Mouse (Mus musculus): Measurements from ENCODE around the gene Sidt2. TPM values are rescaled to one million over a fixed set of nuclear protein-coding genes. Genes with fewer than 3 reads are reported as not detected.
A peak's percentile ranks its signal among the peaks of the same experiment; 100 is the strongest.

The Sidt2 gene
- total RNA-seq, 2 experiments from 2014 or later, result 66.2 to 72.2 TPM

- no peak for TF ChIP-seq CTCF (IDR thresholded peaks at IDR 0.05)
- DNase-seq, result peak; percentile 67
- intact Hi-C loops (cut with DNase I), result no loop called here
- Histone ChIP-seq H3K27ac (peak overlapping the region; percentile 53), H3K4me3 (no peak overlapping the region)
Observed at GRCm38 (mm10) chr9:45961855-45962254, 6.8 kb upstream of the Sidt2 start.

- no peak for TF ChIP-seq CTCF (IDR thresholded peaks at IDR 0.05)
- intact Hi-C loops (cut with DNase I), result no loop called here
- no peak for DNase-seq
- H3K27ac ChIP-seq, result peak overlapping the region; percentile 51
- H3K4me3 ChIP-seq, result no peak overlapping the region
Observed at GRCm38 (mm10) chr9:45959661-45960060, 4.6 kb upstream of the Sidt2 start.

- TF ChIP-seq CTCF (IDR thresholded peaks at IDR 0.05), result no peak
- DNase-seq, result no peak
- peak overlapping the region; percentile 64 for H3K27ac ChIP-seq
- no peak overlapping the region for H3K4me3 ChIP-seq
- intact Hi-C loops (cut with DNase I), result no loop called here
Observed at GRCm38 (mm10) chr9:45958851-45959250, 3.8 kb upstream of the Sidt2 start.

DNA sequence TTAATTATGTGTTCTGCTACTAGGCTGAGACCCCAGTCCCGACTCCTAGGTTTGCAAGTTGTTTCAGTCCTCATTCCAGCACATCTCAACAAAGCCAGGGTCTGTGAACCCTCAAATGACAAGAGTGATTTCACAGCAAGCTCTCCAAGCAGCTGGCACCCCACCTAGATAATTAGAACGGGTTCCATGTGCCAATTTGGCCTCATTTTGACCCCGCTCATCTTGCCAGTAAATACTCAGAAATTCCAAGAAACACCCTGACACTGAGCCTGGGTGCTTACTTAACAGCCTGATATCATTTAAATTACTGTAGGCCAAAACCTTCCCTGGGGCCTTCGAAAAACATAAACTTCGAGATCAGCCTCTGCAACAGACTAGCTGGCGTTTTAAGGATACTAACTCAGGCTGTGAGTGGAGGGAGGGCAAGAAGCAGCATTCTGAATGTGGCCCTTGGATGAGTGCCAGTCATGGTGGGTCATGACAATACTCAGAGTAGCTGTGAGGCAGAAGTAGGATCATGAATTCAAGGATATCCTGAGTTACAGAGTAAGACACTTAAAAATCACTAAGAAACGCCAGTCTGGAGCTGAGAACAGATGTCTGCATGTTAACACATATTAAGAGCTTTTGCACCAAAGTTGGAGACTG is 3.1 kb upstream of the Sidt2 start:
- TF ChIP-seq CTCF (IDR thresholded peaks at IDR 0.05), result no peak
- Histone ChIP-seq H3K4me3 (no peak overlapping the region), H3K27ac (peak overlapping the region; percentile 64)
- intact Hi-C loops (cut with DNase I), result no loop called here
- no peak for DNase-seq

- TF ChIP-seq CTCF (IDR thresholded peaks at IDR 0.05), result no peak
- DNase-seq, result peak; percentile 77
- intact Hi-C loops (cut with DNase I), result loop anchor here (1.0 to 5.0 kb wide), 2 partner anchors 31 to 42 kb away; no protein-coding TSS in a partner anchor
- Histone ChIP-seq H3K4me3 (peak overlapping the region; percentile 77), H3K27ac (peak overlapping the region; percentile 100)
Observed at GRCm38 (mm10) chr9:45954294-45955106, 558 bp downstream of the Sidt2 start.

- TF ChIP-seq CTCF (IDR thresholded peaks at IDR 0.05), result no peak
- peak; percentile 57 for DNase-seq
- intact Hi-C loops (cut with DNase I), result loop anchor here (5.0 kb wide), 1 partner anchor 41 kb away; no protein-coding TSS in a partner anchor
- H3K4me3 ChIP-seq, result peak overlapping the region; percentile 77
- H3K27ac ChIP-seq, result peak overlapping the region; percentile 100
Observed at GRCm38 (mm10) chr9:45953511-45954293, 1.4 kb downstream of the Sidt2 start.

GRCm38 (mm10) chr9:45952890-45953289 is 2.2 kb downstream of the Sidt2 start:
- no peak for TF ChIP-seq CTCF (IDR thresholded peaks at IDR 0.05)
- H3K27ac ChIP-seq, result peak overlapping the region; percentile 100
- DNase-seq, result no peak
- intact Hi-C loops (cut with DNase I), result loop anchor here (5.0 kb wide), 1 partner anchor 41 kb away; no protein-coding TSS in a partner anchor
- H3K4me3 ChIP-seq, result peak overlapping the region; percentile 77

DNA sequence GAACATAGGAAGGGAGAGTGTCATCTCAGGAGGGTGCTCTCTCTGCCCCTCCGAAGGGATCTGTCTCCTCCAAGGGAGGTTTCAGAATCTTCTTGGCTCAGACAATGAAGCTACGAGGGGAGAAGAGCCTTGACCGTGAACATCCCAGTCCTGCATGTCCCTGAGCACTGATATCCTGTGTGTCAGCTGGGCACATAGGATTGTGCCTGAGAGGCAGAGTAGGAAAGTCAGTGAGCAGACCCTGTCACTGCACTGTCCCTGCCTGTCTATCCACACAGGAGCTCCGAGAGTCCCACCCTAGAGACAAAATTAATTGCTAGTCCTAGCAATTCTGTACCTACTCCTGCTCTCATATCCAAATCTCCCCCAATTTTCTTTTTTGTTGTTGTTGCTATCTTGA is 3.0 kb downstream of the Sidt2 start:
- TF ChIP-seq CTCF (IDR thresholded peaks at IDR 0.05), result no peak
- no peak for DNase-seq
- intact Hi-C loops (cut with DNase I), result loop anchor here (5.0 kb wide), 1 partner anchor 40 kb away; no protein-coding TSS in a partner anchor
- no peak overlapping the region for H3K27ac ChIP-seq
- H3K4me3 ChIP-seq, result no peak overlapping the region

DNA sequence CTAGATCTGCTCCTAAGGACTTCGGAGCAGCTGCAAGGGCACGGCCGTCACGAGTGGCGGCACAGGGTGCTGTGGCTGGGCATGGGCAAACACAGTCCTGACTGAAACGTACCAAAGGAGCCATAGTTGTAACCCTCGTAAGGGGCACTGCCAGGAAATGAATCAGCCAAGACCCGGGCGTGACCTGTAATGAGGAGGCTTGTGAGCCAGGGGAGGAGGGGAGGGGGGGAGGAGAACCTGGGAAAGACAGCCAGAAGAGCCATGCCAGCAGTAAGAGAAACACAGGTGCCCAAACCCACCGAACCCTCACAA is 8.2 kb downstream of the Sidt2 start:
- intact Hi-C loops (cut with DNase I), result no loop called here
- Histone ChIP-seq H3K4me3 (no peak overlapping the region), H3K27ac (no peak overlapping the region)
- DNase-seq, result no peak
- TF ChIP-seq CTCF (IDR thresholded peaks at IDR 0.05), result no peak

DNA sequence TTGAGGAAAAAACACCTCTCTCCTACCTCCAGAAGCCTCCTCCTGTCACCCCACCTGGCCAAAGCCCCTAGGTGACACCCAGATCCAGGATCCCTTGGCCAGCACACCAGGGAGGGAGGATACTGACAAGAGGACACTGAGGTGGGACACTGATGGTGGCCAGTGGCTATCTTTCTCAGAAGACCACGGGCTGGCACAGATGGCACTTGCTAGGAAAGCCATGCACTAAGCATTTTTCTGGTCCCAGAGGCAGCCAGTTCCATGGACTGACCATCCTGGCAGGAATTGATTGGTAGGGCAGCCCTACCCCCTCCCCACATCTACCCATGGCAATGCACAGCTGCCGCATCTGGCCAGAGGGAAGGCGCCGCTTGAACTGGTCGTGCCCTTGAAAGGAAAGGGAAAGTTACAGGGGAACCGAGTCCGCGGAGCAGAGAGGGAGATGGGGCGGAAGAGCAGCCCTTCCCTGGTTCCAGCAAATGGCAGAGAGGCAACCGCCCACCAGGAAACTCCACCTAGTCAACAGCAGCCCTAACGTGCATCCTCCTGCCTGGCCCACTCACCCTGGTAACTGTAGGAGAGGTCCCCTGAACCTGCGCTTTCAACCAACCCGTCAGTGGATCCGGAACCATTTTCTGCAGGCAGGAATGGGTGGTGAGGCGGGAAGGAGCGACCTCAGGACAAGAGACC is 8.7 kb downstream of the Sidt2 start:
- DNase-seq, result peak; percentile 13
- H3K4me3 ChIP-seq, result no peak overlapping the region
- intact Hi-C loops (cut with DNase I), result no loop called here
- H3K27ac ChIP-seq, result no peak overlapping the region
- TF ChIP-seq CTCF (IDR thresholded peaks at IDR 0.05), result no peak

- intact Hi-C loops (cut with DNase I), result no loop called here
- DNase-seq, result peak; percentile 26
- no peak for TF ChIP-seq CTCF (IDR thresholded peaks at IDR 0.05)
Observed at GRCm38 (mm10) chr9:45945721-45946120, 9.3 kb downstream of the Sidt2 start.

More at GRCm38 (mm10) chr9:45945721-45946120, 9.3 kb downstream of the Sidt2 start:
- no peak overlapping the region for H3K27ac ChIP-seq
- H3K4me3 ChIP-seq, result no peak overlapping the region

All from gastrocnemius, adult 2 months (tissue).